Mouse (Mus musculus): ENCODE results near the gene Snrpb. TPM values are rescaled to one million over a fixed set of nuclear protein-coding genes. Genes with fewer than 3 reads are reported as not detected.

Snrpb gene
- polyA plus RNA-seq (2016; fragmentation: Nextera tagmentation; extraction: Ambion mirVana), result 898 and 946 TPM in 2 replicates

- Histone ChIP-seq H3K27me3 (replicated peaks; ENCODE audit: low read depth, poor library complexity, severe bottlenecking) (no peaks in the 10 kb centered on the region), H3K4me1 (peaks cover 17% of the 10 kb centered on the region), H3K9me3 (no peaks in the 10 kb centered on the region), H3K4me3 (peak within 1 kb of the TSS; percentile 100), H3K36me3 (replicated peaks) (peaks cover 34% of the 10 kb centered on the region), H3K27ac (replicated peaks) (peak within 1 kb of the TSS; percentile 99)
- peak; percentile 91 for DNase-seq (ENCODE audit: low spot score)
- WGBS, result under 1% methylated on average over 81 of the region's 81 CpGs
These were observed at the start of gene Snrpb for GRCm38 (mm10) chr2:130178706-130179506. Gene Snrpb (minus strand): TSS chr2:130179403.

DNA sequence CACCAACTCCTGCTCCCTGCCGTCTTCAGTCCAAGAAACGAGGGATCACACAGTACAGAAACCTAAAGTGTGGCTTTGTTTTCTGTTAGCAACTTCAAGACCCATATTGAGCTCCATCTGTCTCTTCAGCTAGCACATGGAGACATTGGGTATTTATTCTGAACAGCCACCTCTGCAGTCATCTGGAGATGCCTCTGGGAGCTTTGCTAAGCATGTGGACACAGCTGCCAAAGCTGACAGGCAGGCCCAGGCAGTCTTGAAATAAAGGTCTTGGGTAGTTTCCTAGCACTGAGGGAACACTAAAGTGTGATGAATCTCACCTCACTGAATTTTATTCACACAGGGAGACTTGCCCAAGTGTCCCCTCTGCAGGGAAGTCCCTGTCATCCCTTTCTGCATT lies 32.4 kb upstream of the Snrpb start:
- Histone ChIP-seq H3K27ac (replicated peaks) (no peak overlapping the region), H3K36me3 (replicated peaks) (no peaks in the 10 kb centered on the region), H3K9me3 (no peaks in the 10 kb centered on the region), H3K4me3 (no peak overlapping the region), H3K4me1 (no peaks in the 10 kb centered on the region), H3K27me3 (replicated peaks; ENCODE audit: low read depth, poor library complexity, severe bottlenecking) (no peaks in the 10 kb centered on the region)
- DNase-seq (ENCODE audit: low spot score), result no peak
- WGBS, result 85% methylated on average over 2 of the region's 2 CpGs

GRCm38 (mm10) chr2:130209636-130210035 lies 30.4 kb upstream of the Snrpb start:
- WGBS, result 98% methylated on average over 3 of the region's 3 CpGs
- Histone ChIP-seq H3K27me3 (replicated peaks; ENCODE audit: low read depth, poor library complexity, severe bottlenecking) (no peaks in the 10 kb centered on the region), H3K27ac (replicated peaks) (no peak overlapping the region), H3K4me3 (no peak overlapping the region), H3K9me3 (no peaks in the 10 kb centered on the region), H3K36me3 (replicated peaks) (no peaks in the 10 kb centered on the region), H3K4me1 (no peaks in the 10 kb centered on the region)
- no peak for DNase-seq (ENCODE audit: low spot score)

DNA sequence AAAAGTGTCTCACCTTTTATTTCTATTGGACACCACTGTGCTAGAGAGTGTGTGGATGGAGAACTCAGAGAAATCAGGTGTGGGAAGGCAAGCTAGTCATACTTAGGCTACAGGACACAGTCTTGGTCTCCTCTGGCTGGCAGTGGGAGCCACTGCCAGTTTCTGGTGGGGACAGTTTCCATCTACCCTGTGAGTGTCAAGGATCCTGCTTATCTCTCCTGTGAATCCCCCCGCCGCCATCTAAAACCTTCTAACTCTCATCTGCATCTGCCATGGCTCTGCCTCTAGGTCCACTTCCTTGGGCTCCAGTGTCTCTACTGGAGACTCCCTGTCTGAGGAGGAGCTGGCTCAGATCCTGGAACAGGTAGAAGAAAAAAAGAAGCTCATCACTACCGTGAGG lies 28.8 kb upstream of the Snrpb start:
- no peak overlapping the region for H3K27ac ChIP-seq (replicated peaks)
- no peaks in the 10 kb centered on the region for H3K27me3 ChIP-seq (replicated peaks; ENCODE audit: low read depth, poor library complexity, severe bottlenecking)
- no peak for DNase-seq (ENCODE audit: low spot score)
- no peaks in the 10 kb centered on the region for H3K9me3 ChIP-seq
- no peaks in the 10 kb centered on the region for H3K4me1 ChIP-seq
- WGBS, result 92% methylated on average over 3 of the region's 3 CpGs
- H3K4me3 ChIP-seq, result no peak overlapping the region
- H3K36me3 ChIP-seq (replicated peaks), result no peaks in the 10 kb centered on the region

DNA sequence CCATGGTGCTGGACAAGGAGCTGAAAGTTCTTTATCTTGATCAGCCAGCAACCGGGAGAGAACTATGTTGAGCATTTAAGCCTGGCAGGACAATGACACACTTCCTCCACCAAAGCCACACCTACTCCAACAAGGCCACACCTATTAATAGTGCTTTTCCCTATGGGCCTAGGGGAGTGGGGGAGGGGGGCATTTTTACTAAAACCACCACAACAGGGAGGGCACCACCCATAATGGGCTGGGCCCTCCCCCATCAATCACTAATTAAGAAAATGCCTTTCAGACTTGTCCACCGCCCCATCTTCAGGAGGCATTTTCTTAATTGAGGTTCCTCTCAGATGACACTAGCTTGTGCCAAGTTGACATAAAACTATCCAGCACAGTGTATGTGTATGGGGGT lies 28.2 kb upstream of the Snrpb start:
- no peaks in the 10 kb centered on the region for H3K27me3 ChIP-seq (replicated peaks; ENCODE audit: low read depth, poor library complexity, severe bottlenecking)
- DNase-seq (ENCODE audit: low spot score), result no peak
- H3K4me3 ChIP-seq, result no peak overlapping the region
- 80% methylated on average over 2 of the region's 2 CpGs for WGBS
- no peaks in the 10 kb centered on the region for H3K9me3 ChIP-seq
- H3K27ac ChIP-seq (replicated peaks), result no peak overlapping the region
- no peaks in the 10 kb centered on the region for H3K4me1 ChIP-seq
- H3K36me3 ChIP-seq (replicated peaks), result no peaks in the 10 kb centered on the region

- H3K27me3 ChIP-seq (replicated peaks; ENCODE audit: low read depth, poor library complexity, severe bottlenecking), result no peaks in the 10 kb centered on the region
- no peaks in the 10 kb centered on the region for H3K4me1 ChIP-seq
- no peak for DNase-seq (ENCODE audit: low spot score)
- H3K9me3 ChIP-seq, result no peaks in the 10 kb centered on the region
- no peak overlapping the region for H3K27ac ChIP-seq (replicated peaks)
- H3K4me3 ChIP-seq, result no peak overlapping the region
- WGBS, result 81% methylated on average over 5 of the region's 5 CpGs
- H3K36me3 ChIP-seq (replicated peaks), result no peaks in the 10 kb centered on the region
These were observed 21.8 kb upstream of the Snrpb start for GRCm38 (mm10) chr2:130200961-130201360.

- H3K27ac ChIP-seq (replicated peaks), result no peak within 1 kb of the TSS
- H3K36me3 ChIP-seq (replicated peaks), result no peaks in the 10 kb centered on the region
- no peaks in the 10 kb centered on the region for H3K27me3 ChIP-seq (replicated peaks; ENCODE audit: low read depth, poor library complexity, severe bottlenecking)
- DNase-seq (ENCODE audit: low spot score), result no peak
- 0 out of 2 replicates have a peak, but pooled peaks cover 2% of the 10 kb centered on the region for H3K9me3 ChIP-seq
- 94% methylated on average over 16 of the region's 16 CpGs for WGBS
- no peak within 1 kb of the TSS for H3K4me3 ChIP-seq
- H3K4me1 ChIP-seq, result no peaks in the 10 kb centered on the region
These were observed 15.7 kb upstream of the Snrpb start, which contains the start of gene Tmc2 for GRCm38 (mm10) chr2:130194894-130195293. Gene Tmc2 (plus strand): TSS chr2:130195194.

- H3K27me3 ChIP-seq (replicated peaks; ENCODE audit: low read depth, poor library complexity, severe bottlenecking), result no peaks in the 10 kb centered on the region
- H3K9me3 ChIP-seq, result 0 out of 2 replicates have a peak, but pooled peaks cover 3% of the 10 kb centered on the region
- H3K4me3 ChIP-seq, result no peak overlapping the region
- no peaks in the 10 kb centered on the region for H3K36me3 ChIP-seq (replicated peaks)
- no peaks in the 10 kb centered on the region for H3K4me1 ChIP-seq
- no peak for DNase-seq (ENCODE audit: low spot score)
- H3K27ac ChIP-seq (replicated peaks), result no peak overlapping the region
- 86% methylated on average over 12 of the region's 12 CpGs for WGBS
These were observed 9.2 kb upstream of the Snrpb start for GRCm38 (mm10) chr2:130188391-130188790.

DNA sequence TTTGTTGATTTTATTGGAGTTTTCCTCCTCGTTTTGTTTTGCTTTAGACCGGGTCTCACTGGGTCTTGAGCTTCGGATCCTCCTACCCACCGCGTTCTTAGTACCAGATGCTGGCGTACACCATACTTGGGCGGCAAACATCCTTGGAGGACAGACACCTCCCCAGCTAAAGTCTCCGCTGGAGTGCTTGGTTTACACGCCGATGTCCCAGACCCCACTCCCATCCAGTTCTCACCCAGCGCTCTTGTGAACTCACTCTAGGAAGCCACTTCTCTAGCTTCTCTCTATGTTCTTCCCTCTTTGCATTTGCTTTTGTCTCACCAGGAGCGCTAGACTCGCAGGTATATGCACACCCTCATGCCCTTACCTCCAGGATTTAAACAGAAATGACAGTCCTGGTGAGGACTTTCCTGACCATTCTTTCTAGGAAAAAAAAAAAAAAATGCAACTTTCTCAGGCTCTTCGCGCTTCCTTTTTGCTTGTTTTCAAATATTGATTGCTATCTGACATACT lies 360 bp upstream of the Snrpb start:
- WGBS, result under 1% methylated on average over 15 of the region's 15 CpGs

GRCm38 (mm10) chr2:130178381-130178705 lies 860 bp downstream of the Snrpb start:
- no peak for DNase-seq (ENCODE audit: low spot score)
- Histone ChIP-seq H3K27ac (replicated peaks) (peak overlapping the region; percentile 99), H3K9me3 (no peaks in the 10 kb centered on the region), H3K4me3 (peak overlapping the region; percentile 100), H3K4me1 (peaks cover 17% of the 10 kb centered on the region), H3K36me3 (replicated peaks) (peaks cover 40% of the 10 kb centered on the region), H3K27me3 (replicated peaks; ENCODE audit: low read depth, poor library complexity, severe bottlenecking) (no peaks in the 10 kb centered on the region)
- WGBS, result under 1% methylated on average over 11 of the region's 11 CpGs

More for the DNA sequence above, 360 bp upstream of the Snrpb start:
- Histone ChIP-seq H3K27me3 (replicated peaks; ENCODE audit: low read depth, poor library complexity, severe bottlenecking) (no peaks in the 10 kb centered on the region), H3K27ac (replicated peaks) (peak overlapping the region; percentile 99), H3K36me3 (replicated peaks) (peaks cover 27% of the 10 kb centered on the region), H3K4me1 (peaks cover 17% of the 10 kb centered on the region), H3K4me3 (peak overlapping the region; percentile 100), H3K9me3 (no peaks in the 10 kb centered on the region)
- no peak for DNase-seq (ENCODE audit: low spot score)

DNA sequence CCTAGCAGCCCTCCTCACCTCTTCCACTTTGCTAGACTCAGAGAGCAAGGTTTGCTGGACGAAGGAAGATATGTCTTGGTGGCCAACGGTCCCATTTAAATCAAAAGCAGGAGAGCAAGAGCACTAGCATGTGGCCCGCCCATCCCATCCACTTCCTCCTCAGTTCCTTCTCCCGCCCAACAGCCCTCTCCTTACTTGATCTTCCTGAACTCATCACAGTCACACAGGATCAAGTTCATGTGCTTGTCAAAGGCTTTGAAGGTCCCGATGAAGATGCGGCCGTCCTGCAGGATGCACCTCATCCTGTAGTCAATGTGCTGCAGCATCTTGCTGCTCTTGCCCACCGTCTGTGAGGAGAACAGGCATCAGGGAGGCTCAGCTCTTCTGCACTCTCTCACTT lies 2.4 kb downstream of the Snrpb start:
- Histone ChIP-seq H3K4me3 (peak overlapping the region; percentile 100), H3K27me3 (replicated peaks; ENCODE audit: low read depth, poor library complexity, severe bottlenecking) (no peaks in the 10 kb centered on the region), H3K27ac (replicated peaks) (no peak overlapping the region), H3K4me1 (peaks cover 17% of the 10 kb centered on the region), H3K36me3 (replicated peaks) (peaks cover 55% of the 10 kb centered on the region), H3K9me3 (no peaks in the 10 kb centered on the region)
- 80% methylated on average over 8 of the region's 8 CpGs for WGBS
- no peak for DNase-seq (ENCODE audit: low spot score)

DNA sequence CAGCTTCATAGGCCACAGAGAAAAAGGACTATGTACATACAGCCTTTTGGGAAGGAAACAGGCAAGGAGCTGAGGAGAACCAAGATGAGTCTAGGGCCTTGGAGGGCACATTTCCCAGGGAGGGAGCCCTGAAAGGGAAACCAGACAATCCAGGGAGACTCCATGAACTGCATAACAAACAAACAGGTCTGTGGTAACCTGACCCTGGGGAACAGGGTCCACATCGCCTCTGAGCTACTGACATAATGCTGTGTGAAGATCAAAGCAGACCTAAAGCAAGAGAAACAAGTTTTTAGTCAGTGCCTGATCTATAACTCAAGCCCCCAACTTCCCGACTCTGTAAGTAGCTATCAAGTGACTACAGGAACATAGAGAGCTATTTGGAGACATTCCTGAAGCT lies 7.5 kb downstream of the Snrpb start:
- 78% methylated on average over 2 of the region's 2 CpGs for WGBS
- H3K27ac ChIP-seq (replicated peaks), result no peak overlapping the region
- H3K4me1 ChIP-seq, result peaks cover 3% of the 10 kb centered on the region
- no peak overlapping the region for H3K4me3 ChIP-seq
- H3K36me3 ChIP-seq (replicated peaks), result peaks cover 98% of the 10 kb centered on the region
- no peaks in the 10 kb centered on the region for H3K9me3 ChIP-seq
- no peak for DNase-seq (ENCODE audit: low spot score)
- H3K27me3 ChIP-seq (replicated peaks; ENCODE audit: low read depth, poor library complexity, severe bottlenecking), result no peaks in the 10 kb centered on the region

DNA sequence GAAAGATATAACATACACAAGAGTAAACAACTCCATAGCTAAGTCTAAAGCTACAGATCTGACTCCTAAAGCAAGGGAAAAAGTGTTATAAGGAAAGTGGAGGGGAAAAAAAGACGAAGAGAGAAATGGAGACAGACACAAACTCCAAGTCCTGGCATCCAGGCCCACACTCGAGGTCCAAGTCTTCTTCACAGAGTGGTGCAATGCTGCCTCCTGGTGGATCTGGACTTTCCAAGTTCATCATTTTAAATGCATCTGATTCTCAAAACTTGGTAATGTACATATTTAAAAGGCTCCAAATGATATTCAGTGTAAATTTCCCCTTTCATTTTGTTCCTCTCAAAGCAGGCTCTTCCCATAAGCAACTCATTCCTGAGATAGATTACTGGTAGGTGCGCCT lies 11.3 kb downstream of the Snrpb start:
- WGBS, result 61% methylated on average over 3 of the region's 3 CpGs
- peak; percentile 50 for DNase-seq (ENCODE audit: low spot score)
- H3K36me3 ChIP-seq (replicated peaks), result peaks cover 86% of the 10 kb centered on the region
- no peaks in the 10 kb centered on the region for H3K4me1 ChIP-seq
- no peaks in the 10 kb centered on the region for H3K27me3 ChIP-seq (replicated peaks; ENCODE audit: low read depth, poor library complexity, severe bottlenecking)
- no peak overlapping the region for H3K27ac ChIP-seq (replicated peaks)
- no peaks in the 10 kb centered on the region for H3K9me3 ChIP-seq
- no peak overlapping the region for H3K4me3 ChIP-seq

Measured in embryonic facial prominence, embryonic 10.5 days (tissue).